Mouse (Mus musculus) bone marrow, adult 2 months (tissue): ENCODE results near the gene 1110032A03Rik.

Experiments
- CTCF ChIP-seq: fragments of 200-500 bp; IDR thresholded peaks from 2 replicates; pipeline ENCODE4 v1.5.1; 2011; ENCODE audit warnings: low read length, control low read depth; ENCODE audit not compliant: control insufficient read depth, insufficient read depth
- POLR2A ChIP-seq: fragments of 200-500 bp; IDR thresholded peaks from 2 replicates; pipeline ENCODE4 v1.6.1; 2011; ENCODE audit warnings: low read depth, mild to moderate bottlenecking, control low read depth, low read length, borderline replicate concordance; ENCODE audit not compliant: control insufficient read depth

GRCm38 (mm10) chr9:50752054-50752602, 23.2 kb downstream of the 1110032A03Rik start, which contains the start of gene Hspb2:
- TF ChIP-seq CTCF (no peak), POLR2A (no peak)
